Mouse (Mus musculus) gastrocnemius, postnatal 36 days (tissue): ENCODE results near the gene Rpl3. TPM values are rescaled to one million over a fixed set of nuclear protein-coding genes. Genes with fewer than 3 reads are reported as not detected.

ENCODE experiments used
- DNase-seq, 2 experiments: peaks; one replicate each; pipeline ENCODE4 v3.0.0; 2022
- intact Hi-C: fragments of 180-260 bp; cut with DNase I; formaldehyde crosslinking; loops from one replicate; pipeline ENCODE4 v1.15.1; 2025
- total RNA-seq, 2 experiments: library from RNA; stranded (reverse); gene quantifications; 2 replicates each; pipeline ENCODE4 v1.2.3; 2021

The Rpl3 gene
- total RNA-seq, 2 experiments from 2014 or later = 43.5 to 51.8 TPM

GRCm38 (mm10) chr15:80115866-80116794 is 24.5 kb upstream of the Rpl3 start:
- intact Hi-C loops = no loop called here
- DNase-seq = no peak

GRCm38 (mm10) chr15:80115256-80115655 is 23.6 kb upstream of the Rpl3 start:
- no peak for DNase-seq
- intact Hi-C loops = no loop called here

GRCm38 (mm10) chr15:80114414-80114813 is 22.7 kb upstream of the Rpl3 start:
- intact Hi-C loops = loop anchor here (5.0 kb wide), 1 partner anchor 108 kb away; no protein-coding TSS in a partner anchor

GRCm38 (mm10) chr15:80112499-80112898 is 20.8 kb upstream of the Rpl3 start:
- DNase-seq = no peak
- intact Hi-C loops = loop anchor here (5.0 kb wide), 1 partner anchor 110 kb away; no protein-coding TSS in a partner anchor

More at GRCm38 (mm10) chr15:80114414-80114813, 22.7 kb upstream of the Rpl3 start:
- no peak for DNase-seq

DNA sequence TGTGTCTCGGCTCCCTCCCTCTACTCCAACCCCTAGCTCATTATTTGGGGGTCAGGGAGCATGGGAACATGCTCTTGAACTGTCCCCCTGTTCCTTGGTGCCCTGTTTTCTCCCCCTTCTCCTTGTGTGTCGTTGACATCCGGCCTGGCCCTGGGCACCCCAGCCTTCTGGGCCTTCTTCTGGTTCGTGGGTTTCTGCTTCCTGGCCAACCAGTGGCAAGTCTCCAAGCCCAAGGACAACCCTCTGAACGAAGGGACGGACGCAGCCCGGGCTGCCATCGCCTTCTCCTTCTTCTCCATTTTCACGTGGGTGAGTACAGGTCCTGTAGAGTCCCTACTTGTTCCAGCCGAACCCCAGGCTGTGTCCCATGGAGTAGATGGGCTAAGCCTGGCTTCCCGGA is 19.8 kb upstream of the Rpl3 start:
- intact Hi-C loops = loop anchor here (5.0 kb wide), 1 partner anchor 111 kb away; no protein-coding TSS in a partner anchor
- no peak for DNase-seq

DNA sequence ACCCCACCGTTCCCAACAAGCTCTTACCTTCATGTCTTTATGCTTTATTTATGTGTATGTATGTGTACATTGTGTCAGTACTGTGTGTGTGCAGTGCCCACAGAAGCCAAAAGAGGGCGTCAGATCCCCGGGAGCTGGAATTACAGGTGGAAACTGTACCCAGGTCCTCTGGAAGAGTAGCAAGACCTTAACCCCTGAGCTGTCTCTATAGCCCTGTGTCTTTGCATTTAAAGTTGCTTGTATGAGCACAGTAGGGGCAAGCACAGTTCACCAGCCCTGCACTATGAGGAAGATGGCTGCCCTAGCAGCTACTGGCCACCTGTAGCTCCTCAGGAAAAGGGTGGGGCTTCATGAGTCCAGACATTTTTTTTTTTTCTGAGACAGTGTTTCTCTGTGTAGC is 15.9 kb upstream of the Rpl3 start:
- intact Hi-C loops = no loop called here
- no peak for DNase-seq

- intact Hi-C loops = no loop called here
- DNase-seq = no peak
Observed at GRCm38 (mm10) chr15:80107143-80107542, 15.5 kb upstream of the Rpl3 start.

DNA sequence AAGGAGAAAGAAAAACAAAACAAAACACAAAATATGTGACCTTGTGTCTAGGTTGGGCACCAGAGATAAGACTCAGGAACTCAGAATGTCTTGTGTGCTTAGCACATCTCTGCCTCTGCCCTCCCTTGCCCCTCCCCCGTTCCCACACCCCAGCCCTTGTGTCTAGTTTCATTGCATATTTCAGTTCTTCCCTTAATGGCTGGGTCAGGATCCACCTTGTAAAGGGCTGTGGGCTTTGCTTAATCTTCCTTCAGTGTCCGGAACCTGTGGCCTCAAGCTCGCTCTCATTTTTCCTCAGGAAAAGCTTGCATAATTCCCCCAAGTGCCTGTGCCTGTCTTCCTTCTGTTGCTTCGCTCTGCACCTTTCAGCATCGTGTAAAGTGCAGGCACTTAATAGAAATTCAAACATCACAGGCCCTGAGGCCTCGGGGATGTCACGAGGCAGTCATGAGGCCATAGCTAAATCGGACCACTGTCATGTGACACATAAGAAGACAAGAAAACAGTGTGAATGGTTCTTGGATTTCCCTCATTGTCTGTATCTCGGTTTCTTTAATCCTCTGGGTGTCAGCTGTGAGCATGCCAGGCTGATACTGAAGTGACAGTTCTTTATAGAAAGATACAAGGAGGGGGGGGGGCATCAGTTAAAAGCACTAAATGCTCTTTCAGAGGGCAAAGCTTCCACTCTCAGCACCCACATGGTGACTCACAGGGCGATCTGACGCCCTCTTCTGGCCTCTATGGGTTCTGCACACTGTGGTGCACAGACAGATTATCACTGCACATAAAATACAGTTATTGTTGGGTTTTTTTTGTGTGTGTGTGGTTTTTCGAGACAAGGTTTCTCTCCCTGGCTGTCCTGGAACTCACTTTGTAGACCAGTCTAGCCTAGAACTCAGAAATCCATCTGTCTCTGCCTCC is 14.1 kb upstream of the Rpl3 start:
- no peak for DNase-seq
- intact Hi-C loops = no loop called here

DNA sequence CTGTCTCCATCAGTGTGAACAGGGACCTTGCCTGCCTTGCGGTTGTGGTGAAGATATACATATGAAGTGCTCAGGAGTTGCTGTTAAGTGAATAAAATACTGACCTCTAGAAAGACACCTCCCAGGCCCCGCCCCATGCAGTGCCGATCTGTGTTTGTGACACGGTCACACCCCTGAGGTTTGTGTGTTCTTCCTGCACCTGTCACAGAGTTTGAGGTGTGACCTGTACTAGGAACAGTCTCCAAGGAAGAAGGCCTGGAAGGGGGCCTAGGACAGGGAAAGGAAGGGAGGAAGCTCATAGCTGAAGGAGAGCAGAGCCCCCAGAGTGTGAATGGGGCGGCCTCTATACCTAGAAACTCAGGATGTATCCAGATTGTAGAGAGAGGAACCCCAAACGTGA is 10.8 kb upstream of the Rpl3 start:
- intact Hi-C loops = no loop called here
- no peak for DNase-seq

DNA sequence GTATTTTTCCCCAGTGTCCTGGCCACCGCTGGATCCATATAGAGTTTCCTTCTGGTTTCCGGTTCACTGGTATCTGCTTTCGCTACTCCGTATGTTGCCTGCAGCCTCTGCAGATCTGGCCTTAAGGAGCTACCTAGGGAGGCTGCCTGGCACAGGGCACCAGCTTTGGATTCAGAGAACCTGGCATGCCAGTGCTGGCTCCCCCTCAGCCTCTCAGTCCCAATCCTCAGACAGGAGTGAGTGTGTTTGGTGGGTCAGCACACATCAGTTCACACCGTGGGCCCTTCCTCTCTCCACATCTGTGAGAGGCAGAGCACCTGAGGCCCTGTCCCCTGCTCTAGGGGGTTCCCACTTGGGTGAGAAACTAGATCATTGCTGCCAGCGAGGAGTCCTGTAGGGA is 9.8 kb upstream of the Rpl3 start:
- intact Hi-C loops = no loop called here
- DNase-seq = no peak

DNA sequence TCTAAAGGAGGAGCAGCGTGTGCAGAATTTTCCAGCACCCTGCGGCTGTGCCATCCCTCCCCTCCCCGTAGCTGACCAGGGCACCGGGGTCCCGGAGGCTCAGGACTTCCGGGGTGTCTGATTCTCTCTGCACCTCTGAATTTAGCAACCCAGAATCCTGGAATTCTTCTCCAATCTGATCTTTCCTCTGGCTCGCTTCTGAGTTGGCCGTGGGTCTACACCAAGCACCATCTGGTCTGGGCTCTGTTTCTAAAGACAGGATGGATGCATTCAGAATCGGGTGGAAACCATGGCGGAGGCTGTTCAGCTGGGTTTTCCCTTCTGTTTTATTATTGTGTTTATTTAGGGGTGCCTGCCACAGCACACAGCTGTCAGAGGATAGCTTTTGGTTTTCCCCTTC is 9.2 kb upstream of the Rpl3 start:
- intact Hi-C loops = no loop called here
- no peak for DNase-seq

GRCm38 (mm10) chr15:80100196-80100595 is 8.5 kb upstream of the Rpl3 start:
- intact Hi-C loops = no loop called here
- no peak for DNase-seq

DNA sequence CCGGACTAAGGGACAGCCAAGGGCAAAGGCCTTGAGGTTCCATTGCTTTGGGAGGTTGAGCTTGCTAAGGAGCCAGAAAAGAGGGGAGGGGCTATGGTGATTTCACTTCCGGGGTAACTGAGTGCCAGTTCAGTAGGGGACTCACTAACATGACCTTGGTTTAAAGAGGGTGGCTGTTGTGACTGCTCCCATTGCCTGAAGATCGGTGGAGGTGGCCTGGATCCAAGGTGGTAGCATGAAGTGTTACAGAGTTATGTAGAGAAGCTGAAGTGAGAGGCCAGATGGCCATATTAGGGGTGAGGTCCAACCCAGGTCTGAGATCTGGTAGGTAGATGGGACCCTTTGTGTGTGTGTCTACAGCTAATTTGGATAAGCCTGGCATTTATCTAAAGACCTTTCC is 7.8 kb upstream of the Rpl3 start:
- intact Hi-C loops = loop anchor here (5.0 to 10.0 kb wide), 2 partner anchors 33 to 595 kb away; partner anchors contain the start of gene Tab1
- no peak for DNase-seq

DNA sequence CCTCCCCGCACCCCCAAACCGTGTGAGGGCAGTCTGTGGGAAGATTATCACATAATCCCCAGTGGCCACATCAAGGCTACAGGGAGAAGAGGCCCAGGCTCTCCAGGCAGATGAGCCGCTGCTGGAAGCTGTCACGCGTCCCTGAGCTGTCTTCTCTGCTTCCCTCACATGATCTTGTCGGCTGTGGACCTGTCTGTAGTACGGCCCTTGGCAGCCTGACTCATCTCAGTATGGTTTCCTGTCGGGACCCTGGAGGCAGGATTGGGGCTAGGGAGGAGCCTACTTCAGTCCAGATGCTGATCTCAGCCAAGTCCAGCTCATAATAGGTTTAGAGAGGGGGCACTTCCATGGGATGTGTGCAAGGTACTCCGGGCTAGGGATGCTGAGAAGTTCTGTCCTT is 7.1 kb upstream of the Rpl3 start:
- intact Hi-C loops = loop anchor here (5.0 to 10.0 kb wide), 2 partner anchors 33 to 596 kb away; partner anchors contain the start of gene Tab1
- DNase-seq = no peak

- intact Hi-C loops = loop anchor here (5.0 to 10.0 kb wide), 2 partner anchors 34 to 597 kb away; partner anchors contain the start of gene Tab1
Observed at GRCm38 (mm10) chr15:80097999-80098461, 6.4 kb upstream of the Rpl3 start.

GRCm38 (mm10) chr15:80096946-80097881 is 5.5 kb upstream of the Rpl3 start:
- intact Hi-C loops = loop anchor here (5.0 to 10.0 kb wide), 2 partner anchors 35 to 598 kb away; partner anchors contain the start of gene Tab1
- DNase-seq = no peak

More at GRCm38 (mm10) chr15:80097999-80098461, 6.4 kb upstream of the Rpl3 start:
- DNase-seq = no peak

- intact Hi-C loops = loop anchor here (5.0 to 10.0 kb wide), 2 partner anchors 36 to 598 kb away; partner anchors contain the start of gene Tab1
- no peak for DNase-seq
Observed at GRCm38 (mm10) chr15:80096406-80096805, 4.7 kb upstream of the Rpl3 start.

DNA sequence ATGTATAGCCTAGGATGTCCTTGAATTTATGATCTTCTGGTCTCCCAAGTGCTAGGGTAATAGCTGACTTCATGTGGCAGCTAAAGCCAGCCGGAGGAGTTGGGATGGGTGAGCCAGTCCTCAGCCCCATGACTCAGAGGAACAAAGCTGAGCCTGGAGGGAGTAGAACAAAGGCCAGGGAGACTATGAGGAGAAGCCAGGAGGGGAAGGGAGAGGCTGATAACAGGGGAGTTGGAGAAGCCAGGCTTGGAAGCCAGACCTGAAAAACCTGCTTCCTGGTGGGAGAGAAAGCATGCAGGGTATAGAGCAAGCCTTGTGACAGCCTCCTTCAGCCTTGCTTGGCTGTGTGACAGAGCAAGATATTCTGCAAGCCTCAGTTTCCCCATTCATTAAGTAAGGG is 3.9 kb upstream of the Rpl3 start:
- intact Hi-C loops = loop anchor here (5.0 to 10.0 kb wide), 2 partner anchors 37 to 599 kb away; partner anchors contain the start of gene Tab1
- no peak for DNase-seq

- no peak for DNase-seq
- intact Hi-C loops = loop anchor here (10.0 kb wide), 1 partner anchor 601 kb away; no protein-coding TSS in a partner anchor
Observed at GRCm38 (mm10) chr15:80094201-80094600, 2.5 kb upstream of the Rpl3 start.
